Mouse (Mus musculus): Measurements from ENCODE around the gene Gm29427. TPM values are rescaled to one million over a fixed set of nuclear protein-coding genes. Genes with fewer than 3 reads are reported as not detected.
"Not testable (repeated sequence)": the region's sequence is repeated elsewhere in the genome, so short reads cannot be mapped to it uniquely, and the experiment has no call there.

The Gm29427 gene
- polyA plus RNA-seq, 1 experiment from 2014 or later: not detected

- Histone ChIP-seq H3K9me3 (replicated peaks) (no peaks in the 10 kb centered on the region), H3K4me3 (no peak overlapping the region), H3K4me1 (no peaks in the 10 kb centered on the region), H3K27ac (replicated peaks) (no peak overlapping the region), H3K27me3 (ENCODE audit: low read depth, poor library complexity, severe bottlenecking) (no peaks in the 10 kb centered on the region), H3K36me3 (no peaks in the 10 kb centered on the region)
- DNase-seq (ENCODE audit: low spot score): no peak
- WGBS: 45% methylated on average over 1 of the region's 1 CpGs
Measured at GRCm38 (mm10) chr1:130683905-130684304, 31.7 kb downstream of the Gm29427 start.

- DNase-seq (ENCODE audit: low spot score): no peak
Measured at GRCm38 (mm10) chr1:130681656-130682413, 33.8 kb downstream of the Gm29427 start.

DNA sequence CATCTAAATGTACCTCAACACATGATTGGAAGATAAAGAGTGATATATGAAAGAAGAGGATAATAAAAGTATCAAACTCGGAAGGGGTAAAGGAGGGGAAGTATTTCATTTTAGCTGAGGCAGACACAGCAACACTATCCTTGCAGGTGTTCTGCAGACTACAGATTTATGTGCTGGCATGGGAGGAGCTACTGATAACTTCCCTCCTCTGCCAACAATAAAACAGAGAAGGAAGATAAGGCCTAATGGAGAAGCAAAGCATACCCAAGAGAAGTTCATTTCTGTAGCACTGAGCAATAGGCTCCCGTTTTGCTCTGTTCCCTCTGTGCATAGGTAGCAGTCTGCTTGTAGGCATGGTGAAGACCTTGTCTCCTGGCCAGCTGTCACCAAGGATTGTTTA lies 34.5 kb downstream of the Gm29427 start:
- no peak overlapping the region for H3K27ac ChIP-seq (replicated peaks)
- H3K4me3 ChIP-seq: no peak overlapping the region
- no peak for DNase-seq (ENCODE audit: low spot score)
- 85% methylated on average over 2 of the region's 2 CpGs for WGBS
- H3K9me3 ChIP-seq (replicated peaks): no peaks in the 10 kb centered on the region
- H3K27me3 ChIP-seq (ENCODE audit: low read depth, poor library complexity, severe bottlenecking): no peaks in the 10 kb centered on the region
- no peaks in the 10 kb centered on the region for H3K4me1 ChIP-seq
- no peaks in the 10 kb centered on the region for H3K36me3 ChIP-seq

More at GRCm38 (mm10) chr1:130681656-130682413, 33.8 kb downstream of the Gm29427 start:
- WGBS: 78% methylated on average over 6 of the region's 6 CpGs
- no peaks in the 10 kb centered on the region for H3K27me3 ChIP-seq (ENCODE audit: low read depth, poor library complexity, severe bottlenecking)
- H3K36me3 ChIP-seq: no peaks in the 10 kb centered on the region
- no peak overlapping the region for H3K27ac ChIP-seq (replicated peaks)
- no peaks in the 10 kb centered on the region for H3K4me1 ChIP-seq
- no peak overlapping the region for H3K4me3 ChIP-seq
- H3K9me3 ChIP-seq (replicated peaks): no peaks in the 10 kb centered on the region

GRCm38 (mm10) chr1:130678551-130678950 lies 37.0 kb downstream of the Gm29427 start:
- no peaks in the 10 kb centered on the region for H3K9me3 ChIP-seq (replicated peaks)
- 83% methylated on average over 2 of the region's 2 CpGs for WGBS
- H3K4me3 ChIP-seq: no peak overlapping the region
- H3K27me3 ChIP-seq (ENCODE audit: low read depth, poor library complexity, severe bottlenecking): no peaks in the 10 kb centered on the region
- no peak overlapping the region for H3K27ac ChIP-seq (replicated peaks)
- H3K36me3 ChIP-seq: no peaks in the 10 kb centered on the region
- H3K4me1 ChIP-seq: no peaks in the 10 kb centered on the region
- no peak for DNase-seq (ENCODE audit: low spot score)

GRCm38 (mm10) chr1:130663576-130663975 lies 52.0 kb downstream of the Gm29427 start:
- 86% methylated on average over 5 of the region's 5 CpGs for WGBS
- not testable (repeated sequence) for H3K27ac ChIP-seq (replicated peaks); DNase-seq (ENCODE audit: low spot score); H3K4me1 ChIP-seq; H3K4me3 ChIP-seq; H3K36me3 ChIP-seq; H3K9me3 ChIP-seq (replicated peaks); H3K27me3 ChIP-seq (ENCODE audit: low read depth, poor library complexity, severe bottlenecking)

GRCm38 (mm10) chr1:130661454-130661853 lies 54.1 kb downstream of the Gm29427 start, which contains the start of gene C4bp:
TSS of gene C4bp (minus strand) at chr1:130661632.
- Histone ChIP-seq H3K36me3 (no peaks in the 10 kb centered on the region), H3K4me3 (no peak within 1 kb of the TSS), H3K4me1 (no peaks in the 10 kb centered on the region), H3K9me3 (replicated peaks) (no peaks in the 10 kb centered on the region), H3K27me3 (ENCODE audit: low read depth, poor library complexity, severe bottlenecking) (no peaks in the 10 kb centered on the region), H3K27ac (replicated peaks) (no peak within 1 kb of the TSS)
- DNase-seq (ENCODE audit: low spot score): no peak
- WGBS: 75% methylated on average over 3 of the region's 3 CpGs

GRCm38 (mm10) chr1:130659641-130660040 lies 56.0 kb downstream of the Gm29427 start:
- not testable (repeated sequence) for H3K36me3 ChIP-seq; H3K4me3 ChIP-seq; DNase-seq (ENCODE audit: low spot score); H3K27me3 ChIP-seq (ENCODE audit: low read depth, poor library complexity, severe bottlenecking); H3K4me1 ChIP-seq; H3K9me3 ChIP-seq (replicated peaks); H3K27ac ChIP-seq (replicated peaks)
- WGBS: 41% methylated on average over 5 of the region's 5 CpGs

GRCm38 (mm10) chr1:130644103-130644502 lies 71.5 kb downstream of the Gm29427 start:
- Histone ChIP-seq H3K4me1 (peaks cover 4% of the 10 kb centered on the region; the same call in 1 of the 2 replicates), H3K36me3 (no peaks in the 10 kb centered on the region), H3K9me3 (replicated peaks) (no peaks in the 10 kb centered on the region), H3K27me3 (ENCODE audit: low read depth, poor library complexity, severe bottlenecking) (no peaks in the 10 kb centered on the region), H3K27ac (replicated peaks) (no peak overlapping the region), H3K4me3 (no peak overlapping the region)
- no peak for DNase-seq (ENCODE audit: low spot score)
- 61% methylated on average over 4 of the region's 4 CpGs for WGBS

- Histone ChIP-seq H3K4me1 (peaks cover 4% of the 10 kb centered on the region; the same call in 1 of the 2 replicates), H3K27me3 (ENCODE audit: low read depth, poor library complexity, severe bottlenecking) (no peaks in the 10 kb centered on the region), H3K4me3 (no peak overlapping the region), H3K27ac (replicated peaks) (no peak overlapping the region), H3K9me3 (replicated peaks) (no peaks in the 10 kb centered on the region), H3K36me3 (no peaks in the 10 kb centered on the region)
- DNase-seq (ENCODE audit: low spot score): no peak
Measured at GRCm38 (mm10) chr1:130640967-130641366, 74.6 kb downstream of the Gm29427 start.

GRCm38 (mm10) chr1:130633761-130634410 lies 81.7 kb downstream of the Gm29427 start:
- H3K27ac ChIP-seq (replicated peaks): no peak overlapping the region
- peak; percentile 70 for DNase-seq (ENCODE audit: low spot score)
- no peak overlapping the region for H3K4me3 ChIP-seq
- no peaks in the 10 kb centered on the region for H3K4me1 ChIP-seq
- no peaks in the 10 kb centered on the region for H3K36me3 ChIP-seq
- no peaks in the 10 kb centered on the region for H3K27me3 ChIP-seq (ENCODE audit: low read depth, poor library complexity, severe bottlenecking)
- no peaks in the 10 kb centered on the region for H3K9me3 ChIP-seq (replicated peaks)
- 35% methylated on average over 16 of the region's 16 CpGs for WGBS

DNA sequence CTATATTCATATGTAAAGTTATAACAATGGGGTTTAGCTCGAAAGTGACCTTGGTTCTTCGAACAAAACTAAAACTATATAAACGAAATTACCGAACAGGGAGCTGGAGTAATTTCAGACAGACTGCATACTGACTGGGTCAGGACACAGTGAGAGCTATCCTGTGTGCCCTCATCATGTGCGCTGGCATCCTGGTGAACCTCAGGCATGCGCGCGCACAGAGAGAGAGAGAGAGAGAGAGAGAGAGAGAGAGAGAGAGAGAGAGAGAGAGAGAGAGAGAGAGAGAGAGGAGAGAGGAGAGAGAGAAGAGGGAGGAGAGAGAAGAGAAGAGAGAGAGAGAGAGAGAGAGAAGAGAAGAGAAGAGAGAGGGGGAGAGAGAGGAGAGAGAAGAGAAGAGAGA lies 82.3 kb downstream of the Gm29427 start:
- Histone ChIP-seq H3K36me3 (no peaks in the 10 kb centered on the region), H3K9me3 (replicated peaks) (no peaks in the 10 kb centered on the region), H3K27ac (replicated peaks) (no peak overlapping the region), H3K4me1 (no peaks in the 10 kb centered on the region), H3K4me3 (no peak overlapping the region), H3K27me3 (ENCODE audit: low read depth, poor library complexity, severe bottlenecking) (no peaks in the 10 kb centered on the region)
- WGBS: 92% methylated on average over 8 of the region's 8 CpGs
- no peak for DNase-seq (ENCODE audit: low spot score)

DNA sequence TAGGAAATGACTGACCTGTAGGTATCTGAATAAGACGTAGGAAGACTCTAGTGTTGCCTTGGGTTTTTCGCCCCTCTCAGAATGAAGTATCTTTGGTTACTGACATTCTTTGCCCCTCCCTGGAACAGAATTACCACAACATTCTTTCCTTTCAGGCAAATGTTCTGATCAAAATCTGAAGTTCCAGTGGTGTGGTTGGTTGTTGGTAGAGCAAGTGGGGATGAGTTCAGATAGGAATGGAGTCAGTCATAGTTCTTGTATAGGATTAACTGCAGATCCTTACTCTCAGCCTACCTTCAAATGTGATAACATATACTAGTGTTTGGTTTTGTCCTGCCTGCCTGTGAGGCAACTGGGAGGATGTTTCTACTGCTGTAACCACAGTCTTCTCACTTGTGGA lies 86.1 kb downstream of the Gm29427 start, which contains the start of gene Zp3r:
Gene Zp3r (minus strand): TSS at position 101 of the 400 bp plus-strand sequence.
- 95% methylated on average over 2 of the region's 2 CpGs for WGBS
- H3K27me3 ChIP-seq (ENCODE audit: low read depth, poor library complexity, severe bottlenecking): no peaks in the 10 kb centered on the region
- H3K9me3 ChIP-seq (replicated peaks): no peaks in the 10 kb centered on the region
- H3K27ac ChIP-seq (replicated peaks): no peak within 1 kb of the TSS
- H3K4me1 ChIP-seq: no peaks in the 10 kb centered on the region
- DNase-seq (ENCODE audit: low spot score): no peak
- no peaks in the 10 kb centered on the region for H3K36me3 ChIP-seq
- no peak within 1 kb of the TSS for H3K4me3 ChIP-seq
